Mouse (Mus musculus) thymus, adult 2 months (tissue): Measurements from ENCODE around the gene Zswim4.

Experiments
- CTCF ChIP-seq: fragments of 200-500 bp; IDR thresholded peaks from 2 replicates; pipeline ENCODE4 v1.5.1; 2012; ENCODE audit warnings: mild to moderate bottlenecking, control low read depth, low read length, moderate library complexity, borderline replicate concordance; ENCODE audit not compliant: control insufficient read depth, poor library complexity, insufficient read depth; ENCODE audit errors: extremely low read depth
- POLR2A ChIP-seq: fragments of 200-500 bp; IDR thresholded peaks from 2 replicates; pipeline ENCODE4 v1.6.1; 2012; ENCODE audit warnings: mild to moderate bottlenecking, low read length, control low read depth, moderate library complexity; ENCODE audit not compliant: control insufficient read depth, poor library complexity, insufficient read depth; ENCODE audit errors: extremely low read depth

DNA sequence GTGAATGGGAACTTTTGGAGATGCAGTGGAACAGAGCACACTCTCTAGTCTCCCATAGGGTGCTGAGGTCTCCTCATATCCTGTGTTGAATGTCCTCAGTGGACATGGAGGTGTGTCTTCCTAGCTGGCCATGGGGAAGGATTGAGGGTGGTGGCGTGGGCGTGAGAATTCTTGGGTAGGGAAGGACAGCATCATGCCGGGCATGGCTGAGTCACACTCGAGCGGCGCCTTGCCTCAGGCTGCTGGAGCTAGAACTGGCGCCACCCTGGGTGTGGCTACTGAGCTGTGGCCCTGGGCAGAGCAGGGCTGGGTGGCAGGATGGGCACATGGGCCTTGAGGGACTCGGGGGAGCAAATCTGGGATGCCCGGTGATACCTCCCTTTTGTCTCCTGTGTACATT is 34.4 kb downstream of the Zswim4 start:
- TF ChIP-seq POLR2A, result no peak
- TF ChIP-seq CTCF, result 0 out of 2 replicates have a peak, but pooled peaks have one; percentile 17
